Comparison of ENCODE assay signal across 18 mouse cellular contexts in the genomic region with DNA sequence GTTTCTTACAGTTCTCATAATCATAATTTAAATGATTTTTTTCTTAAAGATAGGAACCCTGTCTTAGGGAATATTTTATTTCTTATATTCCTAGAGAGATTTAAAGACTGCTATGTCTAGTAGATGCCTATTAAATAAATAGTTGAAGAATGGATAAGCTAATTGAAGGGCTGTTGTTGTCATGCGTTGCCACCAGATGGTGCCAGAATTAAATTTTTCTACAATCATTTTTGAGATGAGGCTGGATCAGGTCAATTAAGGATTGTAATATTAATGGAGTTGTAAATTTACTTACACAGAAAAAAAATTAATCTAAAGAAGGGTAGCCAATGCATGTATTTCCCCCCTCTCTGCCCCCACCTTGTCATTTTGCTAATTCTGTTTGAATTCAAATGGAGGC. TPM values are rescaled to one million over a fixed set of nuclear protein-coding genes. Genes with fewer than 3 reads are reported as not detected.
DNase-seq lines count a peak whose midpoint lies in the region; ATAC-seq and TF ChIP-seq lines count a peak whose summit lies in the region.
"Had no signal": no experiment of that assay in that cellular context is flagged by ENCODE, and none has a peak within 500 bp of the region (broad histone marks: within the 10 kb centered on the region; RNA-seq: fewer than 3 reads in every experiment).

No protein-coding gene starts in this region.

- no peak for ATAC-seq in midbrain, embryonic 14.5 days (ENCODE audit: low FRiP score, low TSS enrichment)
- ATAC-seq in midbrain, embryonic 13.5 days, result no peak
- no peak for ATAC-seq in stomach, postnatal 0 days (ENCODE audit: low FRiP score, low TSS enrichment)
- ATAC-seq: inflammation-experienced regulatory T-cells, adult 6 months had no signal

- no peaks in the 10 kb centered on the region for H3K4me1 ChIP-seq in kidney, adult 2 months (ENCODE audit: control insufficient read depth, insufficient read depth, low read length)
- H3K4me1 ChIP-seq in midbrain, embryonic 14.5 days (ENCODE audit: control insufficient read depth, insufficient read depth, low read length), result no peaks in the 10 kb centered on the region
- no peaks in the 10 kb centered on the region for H3K4me1 ChIP-seq in midbrain, embryonic 13.5 days (replicated peaks)
- no peaks in the 10 kb centered on the region for H3K4me1 ChIP-seq in stomach, postnatal 0 days (replicated peaks; ENCODE audit: control insufficient read depth, insufficient read depth)
- H3K4me1 ChIP-seq: embryonic facial prominence, embryonic 13.5 days; forebrain, embryonic 12.5 days; heart, embryonic 13.5 days; liver, embryonic 15.5 days had no signal

- no peaks in the 10 kb centered on the region for H3K36me3 ChIP-seq in kidney, adult 2 months (ENCODE audit: control insufficient read depth, insufficient read depth, low read length)
- no peaks in the 10 kb centered on the region for H3K36me3 ChIP-seq in midbrain, embryonic 14.5 days (ENCODE audit: control insufficient read depth, insufficient read depth, low read length)
- H3K36me3 ChIP-seq in midbrain, embryonic 13.5 days, result no peaks in the 10 kb centered on the region
- no peaks in the 10 kb centered on the region for H3K36me3 ChIP-seq in stomach, postnatal 0 days (ENCODE audit: control insufficient read depth, insufficient read depth, low read length)
- H3K36me3 ChIP-seq: embryonic facial prominence, embryonic 13.5 days; forebrain, embryonic 12.5 days had no signal

- peak; percentile 2 for DNase-seq in embryo, embryonic 10.5 days (ENCODE audit: low spot score)
- DNase-seq in embryo, embryonic 9.5 days (ENCODE audit: extremely low spot score), result no peak
- DNase-seq in kidney, adult 2 months, result peak; percentile 8
- no peak for DNase-seq in kidney, adult 9 months
- DNase-seq in midbrain, embryonic 14.5 days, result peak; percentile 50
- no peak for DNase-seq in stomach, postnatal 0 days (ENCODE audit: low spot score)
- no peak for DNase-seq in right cerebral cortex, postnatal 14 days
- DNase-seq: adrenal gland, adult 2 months; B cell, adult 2 months; cerebellum, adult 9-11 months; gastrocnemius, postnatal 36 days; spleen, adult 18-20 months had no signal

- no peak for TF ChIP-seq POLR2A in kidney, adult 2 months (IDR thresholded peaks at IDR 0.05; ENCODE audit: low read depth, low read length)

- TF ChIP-seq CTCF in kidney, adult 2 months (conservative IDR thresholded peaks at IDR 0.05; ENCODE audit: insufficient read depth, insufficient read length, low read depth, low read length), result no peak
- TF ChIP-seq CTCF in stomach, postnatal 0 days (IDR thresholded peaks at IDR 0.05; ENCODE audit: low read depth), result peak; percentile 72

- H3K4me3 ChIP-seq in kidney, adult 2 months (ENCODE audit: insufficient read depth, low read depth, low read length), result no peak overlapping the region
- H3K4me3 ChIP-seq in midbrain, embryonic 14.5 days (replicated peaks; ENCODE audit: low read depth, low read length), result no peak overlapping the region
- H3K4me3 ChIP-seq in midbrain, embryonic 13.5 days (replicated peaks), result no peak overlapping the region
- no peak overlapping the region for H3K4me3 ChIP-seq in stomach, postnatal 0 days (ENCODE audit: low read depth, low read length)
- H3K4me3 ChIP-seq: embryonic facial prominence, embryonic 13.5 days; forebrain, embryonic 12.5 days; heart, embryonic 13.5 days; liver, embryonic 15.5 days had no signal

- no peak overlapping the region for H3K4me2 ChIP-seq in midbrain, embryonic 14.5 days (ENCODE audit: low read length)
- H3K4me2 ChIP-seq in midbrain, embryonic 13.5 days (replicated peaks), result no peak overlapping the region
- H3K4me2 ChIP-seq in stomach, postnatal 0 days (replicated peaks; ENCODE audit: low read depth), result no peak overlapping the region
- H3K4me2 ChIP-seq: embryonic facial prominence, embryonic 13.5 days; forebrain, embryonic 12.5 days; heart, embryonic 13.5 days; liver, embryonic 15.5 days had no signal

- H3K9me3 ChIP-seq in midbrain, embryonic 14.5 days (ENCODE audit: control insufficient read depth, low read length), result no peaks in the 10 kb centered on the region
- H3K9me3 ChIP-seq in midbrain, embryonic 13.5 days, result no peaks in the 10 kb centered on the region
- no peaks in the 10 kb centered on the region for H3K9me3 ChIP-seq in stomach, postnatal 0 days (ENCODE audit: control insufficient read depth, low read length)
- H3K9me3 ChIP-seq: embryonic facial prominence, embryonic 13.5 days; forebrain, embryonic 12.5 days; heart, embryonic 13.5 days; liver, embryonic 15.5 days had no signal

- no peak overlapping the region for H3K27ac ChIP-seq in kidney, adult 2 months (ENCODE audit: insufficient read depth, low read depth, low read length)
- no peak overlapping the region for H3K27ac ChIP-seq in midbrain, embryonic 14.5 days (replicated peaks; ENCODE audit: low read depth, low read length)
- H3K27ac ChIP-seq in midbrain, embryonic 13.5 days, result no peak overlapping the region
- no peak overlapping the region for H3K27ac ChIP-seq in stomach, postnatal 0 days (replicated peaks)
- H3K27ac ChIP-seq: embryonic facial prominence, embryonic 13.5 days; forebrain, embryonic 12.5 days; heart, embryonic 13.5 days; liver, embryonic 15.5 days had no signal

- no peaks in the 10 kb centered on the region for H3K27me3 ChIP-seq in kidney, adult 2 months (replicated peaks; ENCODE audit: control insufficient read depth, insufficient read depth, low read length)
- no peaks in the 10 kb centered on the region for H3K27me3 ChIP-seq in midbrain, embryonic 14.5 days (ENCODE audit: control insufficient read depth, insufficient read depth, low read length)
- no peaks in the 10 kb centered on the region for H3K27me3 ChIP-seq in midbrain, embryonic 13.5 days
- no peaks in the 10 kb centered on the region for H3K27me3 ChIP-seq in stomach, postnatal 0 days (ENCODE audit: control insufficient read depth, insufficient read depth, low read length)
- H3K27me3 ChIP-seq: embryonic facial prominence, embryonic 13.5 days; forebrain, embryonic 12.5 days; heart, embryonic 13.5 days; liver, embryonic 15.5 days had no signal

- TF ChIP-seq EP300 in stomach, postnatal 0 days (optimal IDR thresholded peaks at IDR 0.05), result no peak

- 52% methylated on average over 1 of the region's 1 CpGs for WGBS in kidney, adult 2 months
- WGBS in midbrain, embryonic 14.5 days, result 57% methylated on average over 1 of the region's 1 CpGs
- WGBS in midbrain, embryonic 13.5 days, result 63% methylated on average over 1 of the region's 1 CpGs
- WGBS in stomach, postnatal 0 days, result 35% methylated on average over 1 of the region's 1 CpGs

- H3K9ac ChIP-seq in midbrain, embryonic 14.5 days (replicated peaks; ENCODE audit: low read length), result no peak overlapping the region
- H3K9ac ChIP-seq in midbrain, embryonic 13.5 days (replicated peaks), result no peak overlapping the region
- no peak overlapping the region for H3K9ac ChIP-seq in stomach, postnatal 0 days (ENCODE audit: low read length)
- H3K9ac ChIP-seq: embryonic facial prominence, embryonic 13.5 days; forebrain, embryonic 12.5 days; heart, embryonic 13.5 days; liver, embryonic 15.5 days had no signal

RNA-seq across cellular contexts. Expression of a gene that starts 8.0 kb away (rescaled TPM):
- 0.14 TPM in 2 replicates for polyA plus RNA-seq in kidney, adult 2 months (2012; rRNA removed)
- polyA plus RNA-seq in midbrain, embryonic 14.5 days (2014; fragmentation: Nextera tagmentation; extraction: Ambion mirVana), result 1.6 TPM in 2 replicates
- 3.2 and 3.3 TPM in 2 replicates for polyA plus RNA-seq in midbrain, embryonic 13.5 days (2015; fragmentation: Nextera tagmentation; extraction: Ambion mirVana)
- 1.9 and 2.0 TPM in 2 replicates for polyA plus RNA-seq in stomach, postnatal 0 days (2015; fragmentation: Nextera tagmentation; extraction: Ambion mirVana)

RNA-seq across cellular contexts. Expression of a gene that starts 9.0 kb away (rescaled TPM):
- polyA plus RNA-seq in kidney, adult 2 months (2012; rRNA removed), result 20.6 and 21.3 TPM in 2 replicates
- 9.2 and 13.7 TPM in 2 replicates for polyA plus RNA-seq in midbrain, embryonic 14.5 days (2014; fragmentation: Nextera tagmentation; extraction: Ambion mirVana)
- polyA plus RNA-seq in midbrain, embryonic 13.5 days (2015; fragmentation: Nextera tagmentation; extraction: Ambion mirVana), result 9.0 and 13.0 TPM in 2 replicates
- polyA plus RNA-seq in stomach, postnatal 0 days (2015; fragmentation: Nextera tagmentation; extraction: Ambion mirVana), result 3.7 and 4.6 TPM in 2 replicates

Comparison
In these comparisons a context has a peak if more than half of its experiments do, and no peak if none do; other contexts are left out.
1. DNase-seq: peak in embryo, embryonic 10.5 days (single experiment), kidney, adult 2 months (single experiment) and midbrain, embryonic 14.5 days (single experiment); none in embryo, embryonic 9.5 days (single experiment), kidney, adult 9 months (single experiment), stomach, postnatal 0 days (single experiment) and right cerebral cortex, postnatal 14 days (single experiment).